Mouse (Mus musculus) forebrain, embryonic 13.5 days (tissue): ENCODE measurements around the gene Fndc3b. TPM values are rescaled to one million over a fixed set of nuclear protein-coding genes. Genes with fewer than 3 reads are reported as not detected.

Experiments used
- ATAC-seq: fragments of 200-750 bp; cut with Nextera tagmentation; 2 replicates; pipeline ENCODE4 v1.8.0; 2017
- H3K27ac ChIP-seq: fragments of 300-500 bp; sonication (generic); 2 replicates; pipeline ENCODE4 v1.5.1; 2015; ENCODE audit warnings: inconsistent platforms, mild to moderate bottlenecking, moderate library complexity
- H3K27me3 ChIP-seq: fragments of 300-500 bp; sonication (generic); 2 replicates; pipeline ENCODE4 v1.6.1; 2015; ENCODE audit warnings: mild to moderate bottlenecking, inconsistent platforms
- H3K36me3 ChIP-seq: fragments of 300-500 bp; sonication (generic); 2 replicates; pipeline ENCODE4 v1.6.1; 2015; ENCODE audit warnings: mild to moderate bottlenecking, inconsistent platforms; ENCODE audit not compliant: poor library complexity, severe bottlenecking
- H3K4me1 ChIP-seq: fragments of 300-500 bp; sonication (generic); 2 replicates; pipeline ENCODE4 v1.6.1; 2015; ENCODE audit warnings: inconsistent platforms
- H3K4me2 ChIP-seq: fragments of 300-500 bp; sonication (generic); 2 replicates; pipeline ENCODE4 v1.6.1; 2015; ENCODE audit warnings: inconsistent platforms, mild to moderate bottlenecking, moderate library complexity
- H3K4me3 ChIP-seq: fragments of 300-500 bp; sonication (generic); 2 replicates; pipeline ENCODE4 v1.5.1; 2015; ENCODE audit warnings: mild to moderate bottlenecking, inconsistent platforms
- H3K9ac ChIP-seq: fragments of 300-500 bp; sonication (generic); 2 replicates; pipeline ENCODE4 v1.6.1; 2015; ENCODE audit warnings: mild to moderate bottlenecking, inconsistent platforms
- H3K9me3 ChIP-seq: fragments of 300-500 bp; sonication (generic); replicated peaks from 2 replicates; pipeline ENCODE4 v1.6.1; 2016; ENCODE audit warnings: inconsistent platforms
- WGBS: fragments of 180-500 bp; shearing (Covaris S2); methylation state at CpG from one replicate; pipeline ENCODE4 v1.1.7; 2015; 5-methylcytosine and 5-hydroxymethylcytosine counted together
- polyA plus RNA-seq: library from polyadenylated mRNA; unstranded; fragments of >200 nt; fragmentation: Nextera tagmentation; extraction: Ambion mirVana; gene quantifications from 2 replicates; pipeline ENCODE4 v1.2.1, GENCODE M21; 2015

Fndc3b gene
- polyA plus RNA-seq, 1 experiment from 2014 or later: 5.6 TPM

GRCm38 (mm10) chr3:27593485-27594138 lies 117.5 kb downstream of the Fndc3b start:
- no peaks in the 10 kb centered on the region for H3K27me3 ChIP-seq
- H3K36me3 ChIP-seq: no peaks in the 10 kb centered on the region
- 88% methylated on average over 7 of the region's 7 CpGs for WGBS
- H3K27ac ChIP-seq: no peak overlapping the region; the same call in 1 of the 2 replicates
- H3K4me2 ChIP-seq: no peak overlapping the region
- H3K4me1 ChIP-seq: no peaks in the 10 kb centered on the region
- ATAC-seq: peak; percentile 10; the same call in 1 of the 2 replicates
- no peak overlapping the region for H3K4me3 ChIP-seq
- H3K9me3 ChIP-seq: no peaks in the 10 kb centered on the region
- H3K9ac ChIP-seq: no peak overlapping the region

GRCm38 (mm10) chr3:27592728-27593484 lies 118.2 kb downstream of the Fndc3b start:
- 80% methylated on average over 11 of the region's 11 CpGs for WGBS
- H3K4me1 ChIP-seq: no peaks in the 10 kb centered on the region
- H3K4me2 ChIP-seq: no peak overlapping the region
- no peaks in the 10 kb centered on the region for H3K36me3 ChIP-seq
- no peaks in the 10 kb centered on the region for H3K27me3 ChIP-seq
- H3K4me3 ChIP-seq: no peak overlapping the region
- no peak overlapping the region for H3K9ac ChIP-seq
- H3K27ac ChIP-seq: no peak overlapping the region
- peak; percentile 41; the same call in 1 of the 2 replicates for ATAC-seq
- H3K9me3 ChIP-seq: no peaks in the 10 kb centered on the region

- Histone ChIP-seq H3K4me3 (no peak overlapping the region), H3K9ac (no peak overlapping the region), H3K9me3 (no peaks in the 10 kb centered on the region), H3K27ac (no peak overlapping the region), H3K4me1 (no peaks in the 10 kb centered on the region), H3K4me2 (no peak overlapping the region), H3K36me3 (no peaks in the 10 kb centered on the region), H3K27me3 (no peaks in the 10 kb centered on the region)
- no peak for ATAC-seq
- 88% methylated on average over 11 of the region's 11 CpGs for WGBS
These were observed 120.3 kb downstream of the Fndc3b start for GRCm38 (mm10) chr3:27590823-27591222.

GRCm38 (mm10) chr3:27589305-27589704 lies 121.8 kb downstream of the Fndc3b start:
- H3K9ac ChIP-seq: no peak overlapping the region
- no peaks in the 10 kb centered on the region for H3K4me1 ChIP-seq
- 93% methylated on average over 3 of the region's 3 CpGs for WGBS
- no peak overlapping the region for H3K4me2 ChIP-seq
- no peak for ATAC-seq
- H3K27me3 ChIP-seq: no peaks in the 10 kb centered on the region
- H3K27ac ChIP-seq: no peak overlapping the region
- H3K36me3 ChIP-seq: no peaks in the 10 kb centered on the region
- no peaks in the 10 kb centered on the region for H3K9me3 ChIP-seq
- H3K4me3 ChIP-seq: no peak overlapping the region

- no peak overlapping the region for H3K4me3 ChIP-seq
- no peak overlapping the region for H3K4me2 ChIP-seq
- no peak overlapping the region for H3K9ac ChIP-seq
- H3K27me3 ChIP-seq: no peaks in the 10 kb centered on the region
- H3K27ac ChIP-seq: no peak overlapping the region
- ATAC-seq: no peak
- no peaks in the 10 kb centered on the region for H3K36me3 ChIP-seq
- 95% methylated on average over 11 of the region's 11 CpGs for WGBS
- H3K9me3 ChIP-seq: no peaks in the 10 kb centered on the region
- no peaks in the 10 kb centered on the region for H3K4me1 ChIP-seq
These were observed 122.5 kb downstream of the Fndc3b start for GRCm38 (mm10) chr3:27588604-27589003.

- Histone ChIP-seq H3K27me3 (no peaks in the 10 kb centered on the region), H3K9ac (no peak overlapping the region), H3K9me3 (no peaks in the 10 kb centered on the region), H3K4me2 (no peak overlapping the region), H3K4me1 (peaks cover 13% of the 10 kb centered on the region; the same call in 1 of the 2 replicates), H3K27ac (no peak overlapping the region), H3K36me3 (no peaks in the 10 kb centered on the region), H3K4me3 (no peak overlapping the region)
- ATAC-seq: no peak
- WGBS: 69% methylated on average over 11 of the region's 11 CpGs
These were observed 126.2 kb downstream of the Fndc3b start for GRCm38 (mm10) chr3:27584607-27585605.

GRCm38 (mm10) chr3:27581931-27582840 lies 128.9 kb downstream of the Fndc3b start:
- H3K27ac ChIP-seq: no peak overlapping the region

GRCm38 (mm10) chr3:27580956-27581355 lies 130.2 kb downstream of the Fndc3b start:
- H3K27ac ChIP-seq: no peak overlapping the region
- no peaks in the 10 kb centered on the region for H3K27me3 ChIP-seq
- peaks cover 18% of the 10 kb centered on the region; the same call in 1 of the 2 replicates for H3K4me1 ChIP-seq
- no peak overlapping the region for H3K4me3 ChIP-seq
- no peaks in the 10 kb centered on the region for H3K9me3 ChIP-seq
- 87% methylated on average over 8 of the region's 8 CpGs for WGBS
- no peak overlapping the region for H3K4me2 ChIP-seq
- H3K9ac ChIP-seq: no peak overlapping the region
- ATAC-seq: no peak
- no peaks in the 10 kb centered on the region for H3K36me3 ChIP-seq

More at GRCm38 (mm10) chr3:27581931-27582840, 128.9 kb downstream of the Fndc3b start:
- H3K9me3 ChIP-seq: no peaks in the 10 kb centered on the region
- ATAC-seq: no peak
- no peaks in the 10 kb centered on the region for H3K27me3 ChIP-seq
- H3K36me3 ChIP-seq: no peaks in the 10 kb centered on the region
- peaks cover 18% of the 10 kb centered on the region; the same call in 1 of the 2 replicates for H3K4me1 ChIP-seq
- H3K9ac ChIP-seq: no peak overlapping the region
- WGBS: 67% methylated on average over 6 of the region's 6 CpGs
- H3K4me2 ChIP-seq: no peak overlapping the region
- no peak overlapping the region for H3K4me3 ChIP-seq

- no peaks in the 10 kb centered on the region for H3K9me3 ChIP-seq
- peaks cover 18% of the 10 kb centered on the region; the same call in 1 of the 2 replicates for H3K4me1 ChIP-seq
- no peak overlapping the region for H3K27ac ChIP-seq
- ATAC-seq: no peak
- WGBS: 21% methylated on average over 7 of the region's 7 CpGs
- H3K4me2 ChIP-seq: no peak overlapping the region
- no peak overlapping the region for H3K4me3 ChIP-seq
- no peaks in the 10 kb centered on the region for H3K36me3 ChIP-seq
- H3K9ac ChIP-seq: no peak overlapping the region
- H3K27me3 ChIP-seq: no peaks in the 10 kb centered on the region
These were observed 131.1 kb downstream of the Fndc3b start for GRCm38 (mm10) chr3:27579894-27580613.

- no peak overlapping the region for H3K4me2 ChIP-seq
- no peaks in the 10 kb centered on the region for H3K9me3 ChIP-seq
- no peak overlapping the region for H3K4me3 ChIP-seq
- H3K9ac ChIP-seq: no peak overlapping the region
- H3K27me3 ChIP-seq: no peaks in the 10 kb centered on the region
- H3K27ac ChIP-seq: no peak overlapping the region
- ATAC-seq: no peak
- WGBS: 59% methylated on average over 8 of the region's 8 CpGs
- no peaks in the 10 kb centered on the region for H3K36me3 ChIP-seq
- H3K4me1 ChIP-seq: peaks cover 18% of the 10 kb centered on the region; the same call in 1 of the 2 replicates
These were observed 131.9 kb downstream of the Fndc3b start for GRCm38 (mm10) chr3:27579229-27579628.
